32 mouse cellular contexts compared by ENCODE assay signal in genomic region chr2:155925213-155925612, GRCm38 (mm10). TPM values are rescaled to one million over a fixed set of nuclear protein-coding genes. Genes with fewer than 3 reads are reported as not detected.
"Had no signal": no experiment of that assay in that cellular context is flagged by ENCODE, and none has a peak within 500 bp of the region (broad histone marks: within the 10 kb centered on the region; RNA-seq: fewer than 3 reads in every experiment).

No protein-coding gene starts in this region.

RNA-seq across cellular contexts. Expression of gene Gm15557, which starts 15.3 kb away (rescaled TPM):
- total RNA-seq: left cerebral cortex, postnatal 10 days; left cerebral cortex, postnatal 14 days; left cerebral cortex, postnatal 25 days; left cerebral cortex, postnatal 36 days; left cerebral cortex, postnatal 4 days; liver, adult 2 months; megakaryocyte progenitor cell, adult 5-6 weeks; megakaryocyte, adult 5-6 weeks; megakaryocyte-erythroid progenitor cell, adult 5-6 weeks; midbrain, postnatal 0 days; monocyte, adult 5-6 weeks had no signal
- polyA plus RNA-seq: liver, adult 2 months; liver, embryonic 11.5 days; liver, embryonic 12.5 days; liver, embryonic 13.5 days; liver, embryonic 14.5 days; liver, embryonic 15.5 days; liver, embryonic 16.5 days; liver, postnatal 0 days; lung, adult 2 months; lung, embryonic 14.5 days; lung, embryonic 15.5 days; lung, embryonic 16.5 days; lung, postnatal 0 days; macrophage; midbrain, embryonic 11.5 days; midbrain, embryonic 12.5 days; midbrain, embryonic 13.5 days; midbrain, embryonic 14.5 days; midbrain, embryonic 15.5 days; midbrain, embryonic 16.5 days; midbrain, postnatal 0 days; neural tube, embryonic 11.5 days; neural tube, embryonic 12.5 days had no signal

RNA-seq across cellular contexts. Expression of gene Gdf5, which starts 20.0 kb away (rescaled TPM):
- total RNA-seq: liver, adult 2 months; megakaryocyte progenitor cell, adult 5-6 weeks; megakaryocyte, adult 5-6 weeks; megakaryocyte-erythroid progenitor cell, adult 5-6 weeks; monocyte, adult 5-6 weeks had no signal
- polyA plus RNA-seq: liver, adult 2 months; liver, embryonic 13.5 days; liver, embryonic 15.5 days; liver, embryonic 16.5 days; liver, postnatal 0 days; macrophage had no signal
